Mouse (Mus musculus) liver, embryonic 12.5 days (tissue): ENCODE results near the gene Foxf1. TPM values are rescaled to one million over a fixed set of nuclear protein-coding genes. Genes with fewer than 3 reads are reported as not detected.
A peak's percentile ranks its signal among the peaks of the same experiment; 100 is the strongest.

Experiments used
- ATAC-seq: fragments of 200-750 bp; cut with Nextera tagmentation; 2 replicates; pipeline ENCODE4 v1.8.0; 2017; ENCODE audit warnings: moderate number of reproducible peaks, mild to moderate bottlenecking, moderate library complexity
- H3K27ac ChIP-seq: fragments of 300-500 bp; sonication (generic); 2 replicates; pipeline ENCODE4 v1.5.1; 2016; ENCODE audit warnings: mild to moderate bottlenecking
- H3K27me3 ChIP-seq: fragments of 300-500 bp; sonication (generic); replicated peaks from 2 replicates; pipeline ENCODE4 v1.6.1; 2016; ENCODE audit warnings: mild to moderate bottlenecking, moderate library complexity
- H3K36me3 ChIP-seq: fragments of 300-500 bp; sonication (generic); 2 replicates; pipeline ENCODE4 v1.6.1; 2016; ENCODE audit warnings: mild to moderate bottlenecking, moderate library complexity
- H3K4me1 ChIP-seq: fragments of 300-500 bp; sonication (generic); 2 replicates; pipeline ENCODE4 v1.6.1; 2016
- H3K4me2 ChIP-seq: fragments of 300-500 bp; sonication (generic); 2 replicates; pipeline ENCODE4 v1.6.1; 2016; ENCODE audit warnings: mild to moderate bottlenecking, moderate library complexity
- H3K4me3 ChIP-seq: fragments of 300-500 bp; sonication (generic); 2 replicates; pipeline ENCODE4 v1.5.1; 2016; ENCODE audit warnings: mild to moderate bottlenecking, moderate library complexity
- H3K9ac ChIP-seq: fragments of 300-500 bp; sonication (generic); 2 replicates; pipeline ENCODE4 v1.6.1; 2016; ENCODE audit warnings: mild to moderate bottlenecking, moderate library complexity
- H3K9me3 ChIP-seq: fragments of 300-500 bp; sonication (generic); replicated peaks from 2 replicates; pipeline ENCODE4 v1.6.1; 2016; ENCODE audit warnings: mild to moderate bottlenecking, moderate library complexity
- WGBS: fragments of 180-500 bp; shearing (Covaris S2); methylation state at CpG from one replicate; pipeline ENCODE4 v1.1.7; 2016; ENCODE audit not compliant: insufficient replicate concordance; 5-methylcytosine and 5-hydroxymethylcytosine counted together
- polyA plus RNA-seq: library from polyadenylated mRNA; unstranded; fragments of >200 nt; fragmentation: Nextera tagmentation; extraction: Ambion mirVana; gene quantifications from 2 replicates; pipeline ENCODE4 v1.2.1, GENCODE M21; 2016

Gene Foxf1
- polyA plus RNA-seq, 1 experiment from 2014 or later = 16.9 TPM

GRCm38 (mm10) chr8:121104049-121104818 is 20.0 kb downstream of the Foxf1 start:
- H3K4me2 ChIP-seq = no peak overlapping the region
- H3K9ac ChIP-seq = no peak overlapping the region
- H3K36me3 ChIP-seq = peaks cover 70% of the 10 kb centered on the region
- no peak for ATAC-seq
- no peak overlapping the region for H3K4me3 ChIP-seq
- H3K27ac ChIP-seq = no peak overlapping the region
- peaks cover 23% of the 10 kb centered on the region for H3K4me1 ChIP-seq
- no peaks in the 10 kb centered on the region for H3K9me3 ChIP-seq
- WGBS = 48% methylated on average over 17 of the region's 17 CpGs
- H3K27me3 ChIP-seq = no peaks in the 10 kb centered on the region

- Histone ChIP-seq H3K27ac (peak within 1 kb of the TSS; percentile 59), H3K9me3 (no peaks in the 10 kb centered on the region), H3K9ac (peak within 1 kb of the TSS; percentile 82), H3K4me1 (peaks cover 23% of the 10 kb centered on the region), H3K27me3 (peaks cover 36% of the 10 kb centered on the region), H3K4me3 (peak within 1 kb of the TSS; percentile 85), H3K4me2 (peak within 1 kb of the TSS; percentile 87), H3K36me3 (peaks cover 33% of the 10 kb centered on the region)
- ATAC-seq = peak; percentile 93
- WGBS = 1% methylated on average over 75 of the region's 75 CpGs
Measured at GRCm38 (mm10) chr8:121107668-121108656, 23.8 kb downstream of the Foxf1 start, which contains the start of gene Mthfsd. TSS of gene Mthfsd (minus strand) at chr8:121108392.

DNA sequence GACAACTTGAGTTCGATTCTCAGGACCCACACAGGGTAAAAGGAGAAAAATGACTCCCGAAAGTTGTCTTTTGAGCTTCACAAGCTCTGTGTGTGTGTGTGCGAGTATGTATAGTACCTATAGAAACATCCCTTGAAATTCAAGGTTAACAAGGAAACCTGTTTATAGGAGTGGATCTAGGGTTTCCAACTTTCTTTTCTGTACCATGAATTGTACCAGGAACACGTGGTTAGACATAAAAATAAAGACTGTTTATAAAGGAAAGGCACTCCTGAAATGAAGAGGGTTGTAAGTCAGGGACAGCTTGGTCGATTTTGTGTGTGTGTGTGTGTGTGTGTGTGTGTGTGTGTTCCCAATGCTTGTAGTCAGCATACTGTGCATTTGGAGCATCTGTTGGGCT is 24.5 kb downstream of the Foxf1 start:
- Histone ChIP-seq H3K4me1 (peaks cover 23% of the 10 kb centered on the region), H3K9me3 (no peaks in the 10 kb centered on the region), H3K27ac (0 out of 2 replicates have a peak overlapping the region, but pooled peaks have one; percentile 18), H3K9ac (peak overlapping the region; percentile 82), H3K27me3 (peaks cover 42% of the 10 kb centered on the region), H3K4me2 (peak overlapping the region; percentile 87), H3K36me3 (peaks cover 26% of the 10 kb centered on the region), H3K4me3 (peak overlapping the region; percentile 85)
- 13% methylated on average over 5 of the region's 5 CpGs for WGBS
- ATAC-seq = no peak

GRCm38 (mm10) chr8:121111145-121111907 is 27.1 kb downstream of the Foxf1 start:
- 25% methylated on average over 7 of the region's 7 CpGs for WGBS
- no peak for ATAC-seq
- no peak overlapping the region for H3K9ac ChIP-seq
- H3K9me3 ChIP-seq = no peaks in the 10 kb centered on the region
- no peak overlapping the region for H3K4me3 ChIP-seq
- peaks cover 3% of the 10 kb centered on the region; the same call in 1 of the 2 replicates for H3K36me3 ChIP-seq
- peaks cover 27% of the 10 kb centered on the region for H3K4me1 ChIP-seq
- H3K27me3 ChIP-seq = peaks cover 68% of the 10 kb centered on the region
- H3K4me2 ChIP-seq = no peak overlapping the region
- H3K27ac ChIP-seq = no peak overlapping the region

DNA sequence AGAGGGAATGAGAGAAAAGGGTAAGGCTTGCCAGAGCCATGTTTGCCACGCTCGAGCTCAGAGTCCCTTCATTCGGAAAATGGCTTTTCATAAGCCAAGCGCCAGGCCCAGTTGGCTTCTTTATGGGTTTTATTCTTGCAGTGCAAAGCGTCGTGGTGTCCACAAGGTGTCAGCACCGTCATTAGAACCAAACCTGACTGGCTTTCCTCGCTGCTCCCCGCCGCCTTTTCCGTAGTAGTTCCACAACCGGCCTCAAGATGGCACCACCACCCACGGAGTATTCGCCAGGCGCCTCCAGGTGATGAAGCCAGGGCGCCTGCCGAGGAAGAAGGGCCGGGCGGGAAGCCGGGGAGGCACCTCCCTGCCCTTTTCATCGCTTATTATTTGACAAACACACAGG is 29.1 kb downstream of the Foxf1 start:
- peak; percentile 33; the same call in 1 of the 2 replicates for ATAC-seq
- Histone ChIP-seq H3K4me3 (no peak overlapping the region), H3K9ac (no peak overlapping the region), H3K9me3 (no peaks in the 10 kb centered on the region), H3K4me1 (peaks cover 18% of the 10 kb centered on the region), H3K27ac (no peak overlapping the region), H3K4me2 (no peak overlapping the region), H3K27me3 (peaks cover 88% of the 10 kb centered on the region), H3K36me3 (no peaks in the 10 kb centered on the region)
- 2% methylated on average over 21 of the region's 21 CpGs for whole genome bisulfite sequencing

- Histone ChIP-seq H3K4me3 (no peak overlapping the region), H3K36me3 (no peaks in the 10 kb centered on the region), H3K27me3 (peaks cover 99% of the 10 kb centered on the region), H3K9ac (no peak overlapping the region), H3K9me3 (no peaks in the 10 kb centered on the region), H3K4me1 (peaks cover 10% of the 10 kb centered on the region), H3K27ac (no peak overlapping the region), H3K4me2 (no peak overlapping the region)
- ATAC-seq = no peak
- 2% methylated on average over 25 of the region's 25 CpGs for WGBS
Measured at GRCm38 (mm10) chr8:121115136-121115535, 30.9 kb downstream of the Foxf1 start.

GRCm38 (mm10) chr8:121115948-121116347 is 31.8 kb downstream of the Foxf1 start, which contains the start of gene Foxc2:
TSS of gene Foxc2 (plus strand) at chr8:121116171.
- H3K4me1 ChIP-seq = peaks cover 10% of the 10 kb centered on the region
- ATAC-seq = no peak
- H3K36me3 ChIP-seq = no peaks in the 10 kb centered on the region
- WGBS = 1% methylated on average over 25 of the region's 25 CpGs
- H3K9ac ChIP-seq = peak within 1 kb of the TSS; percentile 48
- H3K27ac ChIP-seq = peak within 1 kb of the TSS; percentile 8; the same call in 1 of the 2 replicates
- H3K27me3 ChIP-seq = peaks cover 99% of the 10 kb centered on the region
- H3K4me3 ChIP-seq = peak within 1 kb of the TSS; percentile 54
- H3K9me3 ChIP-seq = no peaks in the 10 kb centered on the region
- H3K4me2 ChIP-seq = peak within 1 kb of the TSS; percentile 71

DNA sequence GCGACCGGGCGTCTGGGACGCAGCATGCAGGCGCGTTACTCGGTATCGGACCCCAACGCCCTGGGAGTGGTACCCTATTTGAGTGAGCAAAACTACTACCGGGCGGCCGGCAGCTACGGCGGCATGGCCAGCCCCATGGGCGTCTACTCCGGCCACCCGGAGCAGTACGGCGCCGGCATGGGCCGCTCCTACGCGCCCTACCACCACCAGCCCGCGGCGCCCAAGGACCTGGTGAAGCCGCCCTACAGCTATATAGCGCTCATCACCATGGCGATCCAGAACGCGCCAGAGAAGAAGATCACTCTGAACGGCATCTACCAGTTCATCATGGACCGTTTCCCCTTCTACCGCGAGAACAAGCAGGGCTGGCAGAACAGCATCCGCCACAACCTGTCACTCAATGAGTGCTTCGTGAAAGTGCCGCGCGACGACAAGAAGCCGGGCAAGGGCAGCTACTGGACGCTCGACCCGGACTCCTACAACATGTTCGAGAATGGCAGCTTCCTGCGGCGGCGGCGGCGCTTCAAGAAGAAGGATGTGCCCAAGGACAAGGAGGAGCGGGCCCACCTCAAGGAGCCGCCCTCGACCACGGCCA is 32.5 kb downstream of the Foxf1 start:
- Histone ChIP-seq H3K27me3 (peaks cover 99% of the 10 kb centered on the region), H3K9ac (peak overlapping the region; percentile 48), H3K4me1 (peaks cover 10% of the 10 kb centered on the region), H3K4me3 (peak overlapping the region; percentile 54), H3K9me3 (no peaks in the 10 kb centered on the region), H3K4me2 (peak overlapping the region; percentile 71), H3K36me3 (no peaks in the 10 kb centered on the region), H3K27ac (peak overlapping the region; percentile 8; the same call in 1 of the 2 replicates)
- ATAC-seq = no peak
- WGBS = under 1% methylated on average over 55 of the region's 55 CpGs

- Histone ChIP-seq H3K9me3 (no peaks in the 10 kb centered on the region), H3K27me3 (peaks cover 99% of the 10 kb centered on the region), H3K4me3 (peak overlapping the region; percentile 54), H3K4me2 (peak overlapping the region; percentile 71), H3K4me1 (peaks cover 10% of the 10 kb centered on the region), H3K27ac (no peak overlapping the region), H3K36me3 (no peaks in the 10 kb centered on the region), H3K9ac (no peak overlapping the region)
- whole genome bisulfite sequencing = 1% methylated on average over 57 of the region's 62 CpGs
- ATAC-seq = no peak
Measured at GRCm38 (mm10) chr8:121117186-121117651, 33.0 kb downstream of the Foxf1 start.

GRCm38 (mm10) chr8:121117906-121118305 is 33.7 kb downstream of the Foxf1 start:
- H3K9ac ChIP-seq = no peak overlapping the region
- H3K27ac ChIP-seq = no peak overlapping the region
- ATAC-seq = no peak
- H3K4me3 ChIP-seq = peak overlapping the region; percentile 54
- peak overlapping the region; percentile 71 for H3K4me2 ChIP-seq
- WGBS = 3% methylated on average over 28 of the region's 28 CpGs
- H3K36me3 ChIP-seq = no peaks in the 10 kb centered on the region
- H3K4me1 ChIP-seq = peaks cover 10% of the 10 kb centered on the region
- no peaks in the 10 kb centered on the region for H3K9me3 ChIP-seq
- H3K27me3 ChIP-seq = peaks cover 99% of the 10 kb centered on the region
